Mouse (Mus musculus) CH12.LX (cell line): ENCODE measurements around the gene Fbp1. TPM values are rescaled to one million over a fixed set of nuclear protein-coding genes. Genes with fewer than 3 reads are reported as not detected.

Experiments used
- DNase-seq: peaks from one replicate; pipeline ENCODE4 v3.0.0-alpha.2; 2013; ENCODE audit errors: extremely low read depth
- H3K27ac ChIP-seq: 2 replicates; pipeline ENCODE4 v1.5.1; 2012; ENCODE audit warnings: low read depth, mild to moderate bottlenecking, control low read depth, moderate library complexity; ENCODE audit not compliant: insufficient read depth
- H3K27me3 ChIP-seq: replicated peaks from 2 replicates; pipeline ENCODE3; 2012; ENCODE audit warnings: inconsistent platforms
- H3K36me3 ChIP-seq, 2 experiments: replicated peaks in 1 of 2; 2 replicates each; pipeline versions ENCODE3 to v1.6.1; 2012; ENCODE audit warnings: inconsistent platforms in 1 of 2, low read length in 1 of 2, mild to moderate bottlenecking in 1 of 2, mixed read lengths in 1 of 2, moderate library complexity in 1 of 2; ENCODE audit not compliant: control insufficient read depth in 1 of 2, insufficient read depth in 1 of 2
- H3K4me1 ChIP-seq, 2 experiments: 2 replicates each; pipeline ENCODE4 v1.6.1; 2012; ENCODE audit warnings: inconsistent platforms in 1 of 2, moderate library complexity in 1 of 2; ENCODE audit not compliant: insufficient read depth in 2 of 2, control insufficient read depth in 1 of 2
- H3K4me2 ChIP-seq: 2 replicates; pipeline ENCODE4 v1.6.1; 2012; ENCODE audit warnings: low read depth, mild to moderate bottlenecking, control low read depth; ENCODE audit not compliant: poor library complexity, insufficient read depth, severe bottlenecking
- H3K4me3 ChIP-seq, 3 experiments: fragments of 150-350 bp in 1 of 3; sonication (generic) in 1 of 3; replicated peaks in 1 of 3; 2 replicates each; pipeline versions ENCODE3 to v1.5.1; 2011 to 2012; ENCODE audit warnings: low read depth in 2 of 3, low read length in 2 of 3, mild to moderate bottlenecking in 2 of 3, moderate library complexity in 2 of 3, control low read depth in 1 of 3, improper control_type of control experiment in 1 of 3, inconsistent platforms in 1 of 3, mixed read lengths in 1 of 3; ENCODE audit not compliant: poor library complexity in 1 of 3
- H3K79me2 ChIP-seq: replicated peaks from 2 replicates; pipeline ENCODE4 v1.6.1; 2012; ENCODE audit warnings: mild to moderate bottlenecking, moderate library complexity; ENCODE audit not compliant: control insufficient read depth, poor library complexity, insufficient read depth, severe bottlenecking; ENCODE audit errors: extremely low read depth
- H3K9ac ChIP-seq: 2 replicates; pipeline ENCODE4 v1.6.1; 2012; ENCODE audit warnings: low read depth, mild to moderate bottlenecking, control low read depth, moderate library complexity; ENCODE audit not compliant: insufficient read depth
- H3K9me3 ChIP-seq: replicated peaks from 2 replicates; pipeline ENCODE3; 2012; ENCODE audit warnings: low read length, inconsistent platforms, mixed read lengths
- BHLHE40 ChIP-seq: IDR thresholded peaks from 2 replicates; pipeline ENCODE4 v1.6.1; 2011; ENCODE audit warnings: mild to moderate bottlenecking, low read depth, low read length, improper control_type of control experiment
- CHD1 ChIP-seq: IDR thresholded peaks from 2 replicates; pipeline ENCODE4 v1.6.1; 2012; ENCODE audit warnings: low read depth, low read length, improper control_type of control experiment, inconsistent platforms
- CHD2 ChIP-seq: IDR thresholded peaks from 2 replicates; pipeline ENCODE4 v1.6.1; 2011; ENCODE audit warnings: low read length, improper control_type of control experiment
- CTCF ChIP-seq, 2 experiments: IDR thresholded peaks in 1 of 2; conservative IDR thresholded peaks in 1 of 2; 2 replicates each; pipeline ENCODE4 v1.5.1; 2011 to 2012; ENCODE audit warnings: low read depth in 2 of 2, low read length in 2 of 2, improper control_type of control experiment in 1 of 2, inconsistent platforms in 1 of 2, mild to moderate bottlenecking in 1 of 2, moderate library complexity in 1 of 2
- E2F4 ChIP-seq: IDR thresholded peaks from 2 replicates; pipeline ENCODE4 v1.6.1; 2011; ENCODE audit warnings: low read depth, low read length, improper control_type of control experiment; ENCODE audit not compliant: insufficient replicate concordance
- ELF1 ChIP-seq: IDR thresholded peaks from 2 replicates; pipeline ENCODE4 v1.6.1; 2014; ENCODE audit warnings: low read depth, mild to moderate bottlenecking, inconsistent platforms, low read length, improper control_type of control experiment
- EP300 ChIP-seq: IDR thresholded peaks from 2 replicates; pipeline ENCODE4 v1.6.1; 2011; ENCODE audit warnings: low read length, improper control_type of control experiment
- ETS1 ChIP-seq: conservative IDR thresholded peaks from 2 replicates; pipeline ENCODE4 v1.6.1; 2012; ENCODE audit warnings: low read depth, mild to moderate bottlenecking, inconsistent platforms, low read length, improper control_type of control experiment, moderate library complexity
- GABPA ChIP-seq: IDR thresholded peaks from 2 replicates; pipeline ENCODE4 v1.6.1; 2012; ENCODE audit warnings: low read depth, low read length, improper control_type of control experiment, inconsistent platforms; ENCODE audit not compliant: insufficient replicate concordance
- HCFC1 ChIP-seq: IDR thresholded peaks from 2 replicates; pipeline ENCODE4 v1.6.1; 2012; ENCODE audit warnings: low read depth, mild to moderate bottlenecking, inconsistent platforms, low read length, improper control_type of control experiment
- IRF4 ChIP-seq: IDR thresholded peaks from 2 replicates; pipeline ENCODE4 v1.6.1; 2014; ENCODE audit warnings: low read depth, mild to moderate bottlenecking, inconsistent platforms, low read length, improper control_type of control experiment
- JUN ChIP-seq: IDR thresholded peaks from 2 replicates; pipeline ENCODE4 v1.6.1; 2011; ENCODE audit warnings: low read depth, mild to moderate bottlenecking, low read length, improper control_type of control experiment, moderate library complexity; ENCODE audit not compliant: insufficient read depth
- JUND ChIP-seq: conservative IDR thresholded peaks from 2 replicates; pipeline ENCODE4 v1.6.1; 2011; ENCODE audit warnings: low read depth, low read length, improper control_type of control experiment
- KAT2A ChIP-seq: IDR thresholded peaks from 2 replicates; pipeline ENCODE4 v1.6.1; 2012; ENCODE audit warnings: low read length, improper control_type of control experiment, inconsistent platforms; ENCODE audit not compliant: insufficient replicate concordance
- MAFK ChIP-seq: IDR thresholded peaks from 2 replicates; pipeline ENCODE4 v1.6.1; 2011; ENCODE audit warnings: low read length, improper control_type of control experiment; ENCODE audit not compliant: insufficient replicate concordance
- MAX ChIP-seq: IDR thresholded peaks from 2 replicates; pipeline ENCODE4 v1.6.1; 2011; ENCODE audit warnings: low read length, improper control_type of control experiment
- MAZ ChIP-seq: IDR thresholded peaks from 2 replicates; pipeline ENCODE4 v1.6.1; 2012; ENCODE audit warnings: low read depth, mild to moderate bottlenecking, inconsistent platforms, low read length, improper control_type of control experiment, moderate library complexity
- MXI1 ChIP-seq: IDR thresholded peaks from 2 replicates; pipeline ENCODE4 v1.6.1; 2011; ENCODE audit warnings: mild to moderate bottlenecking, low read depth, low read length, improper control_type of control experiment
- MYC ChIP-seq: IDR thresholded peaks from 2 replicates; pipeline ENCODE4 v1.6.1; 2011; ENCODE audit warnings: low read depth, mild to moderate bottlenecking, improper control_type of control experiment, low read length
- NRF1 ChIP-seq: IDR thresholded peaks from 2 replicates; pipeline ENCODE4 v1.6.1; 2014; ENCODE audit warnings: low read depth, mild to moderate bottlenecking, inconsistent platforms, low read length, improper control_type of control experiment, moderate library complexity
- PAX5 ChIP-seq: IDR thresholded peaks from 2 replicates; pipeline ENCODE4 v1.6.1; 2012; ENCODE audit warnings: low read length, inconsistent platforms, mixed read lengths
- POLR2A ChIP-seq: IDR thresholded peaks from 2 replicates; pipeline ENCODE4 v1.6.1; 2011; ENCODE audit warnings: low read depth, mild to moderate bottlenecking, improper control_type of control experiment, low read length
- POLR2AphosphoS2 ChIP-seq: IDR thresholded peaks from 2 replicates; pipeline ENCODE4 v1.6.1; 2011; ENCODE audit warnings: low read depth, low read length, improper control_type of control experiment
- RAD21 ChIP-seq: IDR thresholded peaks from 2 replicates; pipeline ENCODE4 v1.6.1; 2011; ENCODE audit warnings: low read depth, mild to moderate bottlenecking, low read length, improper control_type of control experiment, moderate library complexity
- SIN3A ChIP-seq: IDR thresholded peaks from 2 replicates; pipeline ENCODE4 v1.6.1; 2012; ENCODE audit warnings: low read length, improper control_type of control experiment, inconsistent platforms
- SMC3 ChIP-seq: IDR thresholded peaks from 2 replicates; pipeline ENCODE4 v1.6.1; 2011; ENCODE audit warnings: low read depth, low read length, improper control_type of control experiment
- TCF12 ChIP-seq: IDR thresholded peaks from 2 replicates; pipeline ENCODE4 v1.6.1; 2014; ENCODE audit warnings: low read depth, mild to moderate bottlenecking, inconsistent platforms, low read length, improper control_type of control experiment
- UBTF ChIP-seq: IDR thresholded peaks from 2 replicates; pipeline ENCODE4 v1.6.1; 2012; ENCODE audit warnings: low read depth, mild to moderate bottlenecking, inconsistent platforms, low read length, improper control_type of control experiment, moderate library complexity
- USF1 ChIP-seq: IDR thresholded peaks from 2 replicates; pipeline ENCODE4 v1.6.1; 2014; ENCODE audit warnings: low read depth, mild to moderate bottlenecking, inconsistent platforms, low read length, improper control_type of control experiment
- USF2 ChIP-seq: conservative IDR thresholded peaks from 2 replicates; pipeline ENCODE4 v1.6.1; 2011; ENCODE audit warnings: low read depth, low read length, improper control_type of control experiment
- ZKSCAN1 ChIP-seq: IDR thresholded peaks from 2 replicates; pipeline ENCODE4 v1.6.1; 2012; ENCODE audit warnings: low read depth, inconsistent platforms, low read length, improper control_type of control experiment, borderline replicate concordance
- ZMIZ1 ChIP-seq: IDR thresholded peaks from 2 replicates; pipeline ENCODE4 v1.6.1; 2012; ENCODE audit warnings: low read depth, mild to moderate bottlenecking, inconsistent platforms, low read length, improper control_type of control experiment
- ZNF384 ChIP-seq: IDR thresholded peaks from 2 replicates; pipeline ENCODE4 v1.6.1; 2012; ENCODE audit warnings: low read depth, low read length, improper control_type of control experiment, inconsistent platforms
- dilution Hi-C: fragments of 300-500 bp; cut with MboI; formaldehyde crosslinking; loops from 2 replicates; pipeline ENCODE4 v1.14.3; 2020; ENCODE audit warnings: low sequenced_read_pairs; ENCODE audit not compliant: extremely low pct_unique_long_range_greater_than_20kb, extremely low pct_ligation_motif_present
- in situ Hi-C: fragments of 300-500 bp; cut with MboI; formaldehyde crosslinking; loops from 3 replicates; pipeline ENCODE4 v1.14.3; 2019; ENCODE audit warnings: low sequenced_read_pairs, low pct_ligation_motif_present, low pct_unique_long_range_greater_than_20kb, mixed read lengths
- polyA plus RNA-seq: library from polyadenylated mRNA; unstranded; fragments of >175 nt; gene quantifications from 2 replicates; pipeline ENCODE4 v1.2.1, GENCODE M21; 2012; ENCODE audit warnings: low read depth; ENCODE audit not compliant: insufficient read length
- total RNA-seq, 2 experiments: library from RNA; depleted of rRNA; stranded (reverse); fragments of 300-350 nt in 1 of 2; fragments of >200 nt in 1 of 2; gene quantifications; 2 replicates each; pipeline ENCODE4 v1.2.3; 2012 to 2014

Gene Fbp1
- total and polyA plus RNA-seq, 3 experiments, result not detected

DNA sequence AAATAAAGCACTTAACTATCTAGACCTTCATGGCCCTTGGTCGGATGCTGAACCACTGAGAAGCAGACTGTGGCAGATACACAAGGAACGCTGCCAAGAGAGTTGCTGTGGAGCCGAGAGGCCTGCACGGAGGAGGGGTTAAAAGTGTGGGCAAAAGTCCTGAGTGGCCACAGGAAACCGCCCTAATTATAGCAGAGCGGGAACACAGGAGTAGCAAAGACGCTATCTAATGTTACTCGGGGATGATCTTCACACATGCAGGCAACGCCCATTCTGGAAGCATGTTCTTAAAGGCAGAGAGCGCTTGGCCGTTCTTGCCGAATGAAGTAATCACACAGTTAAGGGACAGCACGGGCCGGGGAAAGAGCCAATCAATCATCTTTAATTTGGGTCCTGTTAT lies 31.2 kb downstream of the Fbp1 start:
- Histone ChIP-seq H3K36me3 (no peaks in the 10 kb centered on the region), H3K27me3 (no peaks in the 10 kb centered on the region), H3K4me3 (no peak overlapping the region), H3K79me2 (no peaks in the 10 kb centered on the region), H3K9ac (no peak overlapping the region), H3K9me3 (no peaks in the 10 kb centered on the region), H3K4me1 (peaks cover 8 to 9% of the 10 kb centered on the region in 2 experiments; a peak in 2 of 4 replicates)
- DNase-seq, result no peak
- dilution Hi-C loops, result no loop called here
- TF ChIP-seq SIN3A, result no peak
- no peak for TF ChIP-seq EP300
- no peak for TF ChIP-seq USF1
- TF ChIP-seq CHD1, result no peak
- TF ChIP-seq HCFC1, result no peak
- TF ChIP-seq MYC, result no peak
- TF ChIP-seq, all 38 proteins: peak for 0
- Histone ChIP-seq H3K4me2 (no peak overlapping the region), H3K27ac (no peak overlapping the region)
- in situ Hi-C loops, result loop anchor here (10.0 kb wide), 2 partner anchors 92 to 232 kb away; partner anchors contain the start of genes 6720489N17Rik and Platr25

DNA sequence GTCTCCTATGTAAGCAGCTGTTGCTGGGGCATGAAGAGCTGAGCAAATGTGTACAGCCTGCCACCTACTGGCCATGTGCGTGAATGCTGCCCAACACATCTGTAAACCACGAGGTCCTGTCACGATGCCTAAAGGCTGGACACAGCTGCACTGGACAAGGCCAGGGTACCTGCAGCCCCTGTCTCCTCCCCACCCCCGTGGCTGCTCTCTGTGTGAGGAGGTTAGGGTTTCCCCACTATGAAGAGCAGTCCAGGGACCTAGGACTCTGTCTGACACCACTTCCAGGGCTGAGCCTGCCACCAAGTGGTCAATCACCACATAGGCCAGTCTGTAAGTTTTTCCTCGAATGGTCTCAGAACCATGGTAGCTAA lies 31.8 kb downstream of the Fbp1 start:
- dilution Hi-C loops (no loop called here), in situ Hi-C loops (loop anchor here (10.0 kb wide), 2 partner anchors 91 to 231 kb away; partner anchors contain the start of genes 6720489N17Rik and Platr25)
- H3K79me2 ChIP-seq, result no peaks in the 10 kb centered on the region
- H3K27ac ChIP-seq, result no peak overlapping the region
- H3K36me3 ChIP-seq, result no peaks in the 10 kb centered on the region
- peaks cover 8 to 9% of the 10 kb centered on the region in 2 experiments; a peak in 2 of 4 replicates for H3K4me1 ChIP-seq
- no peak overlapping the region for H3K9ac ChIP-seq
- H3K4me3 ChIP-seq, result peak overlapping the region; percentile 19 to 40 (median 38)
- no peaks in the 10 kb centered on the region for H3K9me3 ChIP-seq
- peak overlapping the region; percentile 94 for H3K4me2 ChIP-seq
- no peaks in the 10 kb centered on the region for H3K27me3 ChIP-seq
- peak; percentile 90 for DNase-seq
- TF ChIP-seq MYC, result peak; percentile 95
- TF ChIP-seq E2F4, result no peak
- TF ChIP-seq JUN, result no peak
- TF ChIP-seq NRF1, result no peak
- peak; percentile 76 for TF ChIP-seq SMC3
- no peak for TF ChIP-seq MAFK
- TF ChIP-seq POLR2AphosphoS2, result no peak
- peak; percentile 76; the same call in 1 of the 2 replicates for TF ChIP-seq MXI1
- TF ChIP-seq IRF4, result peak; percentile 19; the same call in 1 of the 2 replicates
- no peak; the same call in 1 of the 2 replicates for TF ChIP-seq ETS1
- no peak for TF ChIP-seq ZNF384
- TF ChIP-seq ZKSCAN1, result no peak
- no peak for TF ChIP-seq GABPA
- TF ChIP-seq POLR2A, result no peak
- TF ChIP-seq UBTF, result no peak
- TF ChIP-seq USF1, result no peak
- no peak for TF ChIP-seq EP300
- peak; percentile 62; the same call in 1 of the 2 replicates for TF ChIP-seq SIN3A
- no peak for TF ChIP-seq JUND
- no peak for TF ChIP-seq ZMIZ1
- TF ChIP-seq CTCF (conservative IDR thresholded peaks at IDR 0.05 in 1 of 2, IDR thresholded peaks at IDR 0.05 in 1 of 2; ENCODE audit: low read depth in 2 of 2, low read length in 2 of 2), result peak; percentile 61 to 86
- TF ChIP-seq USF2, result no peak
- no peak for TF ChIP-seq ELF1
- TF ChIP-seq MAX, result peak; percentile 98
- no peak for TF ChIP-seq PAX5
- peak; percentile 70 for TF ChIP-seq RAD21
- TF ChIP-seq CHD1, result no peak
- TF ChIP-seq MAZ, result no peak; the same call in none of the 2 replicates
- no peak for TF ChIP-seq CHD2
- peak; percentile 22; the same call in 1 of the 2 replicates for TF ChIP-seq BHLHE40
- TF ChIP-seq TCF12, result peak; percentile 50; the same call in 1 of the 2 replicates
- no peak for TF ChIP-seq HCFC1
- TF ChIP-seq KAT2A, result no peak
